Mouse (Mus musculus) right cerebral cortex, postnatal 4 days (tissue): ENCODE measurements around the gene Smim4.

Experiments
- DNase-seq: peaks from one replicate; pipeline ENCODE4 v3.0.0-alpha.2; 2022

Smim4 gene

DNA sequence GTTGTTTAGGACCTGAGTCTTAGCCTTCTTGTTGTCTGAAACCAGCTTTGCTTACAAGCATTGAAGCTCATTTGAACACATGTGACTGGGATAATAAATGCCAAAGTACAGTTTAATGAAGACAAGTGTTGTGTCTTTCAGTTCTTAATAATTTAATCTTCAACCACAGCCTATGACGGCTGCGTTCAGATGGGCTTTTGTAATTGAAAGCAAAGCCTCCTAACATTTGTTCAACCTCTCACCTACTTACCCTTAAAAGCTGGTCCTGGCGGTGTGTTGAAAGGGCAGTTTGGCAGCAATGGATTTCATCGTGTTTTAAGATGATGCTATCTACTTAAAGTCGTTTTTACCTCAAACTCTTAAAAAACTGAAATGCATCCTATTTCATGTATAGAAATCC is 16.6 kb downstream of the Smim4 start:
- no peak for DNase-seq

DNA sequence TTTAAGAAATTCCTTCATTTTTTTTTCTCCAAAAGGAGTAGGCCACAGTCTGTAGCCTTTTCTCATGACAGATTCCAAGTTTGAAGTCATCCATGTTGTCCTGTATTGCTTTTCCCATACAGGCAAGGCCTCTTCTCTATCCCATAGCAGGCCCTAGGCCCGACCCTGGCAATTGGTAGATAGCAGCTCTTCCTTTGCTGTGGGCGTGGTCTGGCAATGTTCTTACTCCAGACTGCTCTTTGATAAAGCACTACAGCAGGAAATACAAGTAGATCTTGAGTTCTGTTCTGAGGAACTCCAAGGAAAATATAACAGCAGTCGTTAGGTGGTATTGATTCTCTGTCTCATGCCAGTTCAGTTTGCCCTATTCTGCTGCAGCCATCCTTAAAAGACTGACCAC is 18.1 kb downstream of the Smim4 start:
- DNase-seq, result no peak

DNA sequence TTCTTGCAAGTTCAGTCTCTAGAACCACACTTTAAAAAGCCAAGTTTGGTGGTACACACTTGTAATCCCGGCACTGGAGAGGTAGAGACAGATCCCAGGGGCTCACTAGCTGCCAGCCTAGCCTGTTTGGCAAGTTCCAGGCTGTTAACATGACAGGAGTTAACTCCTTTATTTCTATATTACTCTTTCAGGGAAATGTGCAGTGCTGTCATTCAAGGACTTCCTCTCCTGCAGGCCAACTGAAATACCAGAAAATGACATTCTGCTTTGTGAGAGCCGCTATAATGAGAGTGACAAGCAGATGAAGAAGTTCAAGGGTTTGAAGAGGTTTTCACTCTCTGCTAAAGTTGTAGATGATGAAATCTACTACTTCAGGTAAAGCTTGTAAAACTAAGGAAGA is 23.6 kb downstream of the Smim4 start:
- DNase-seq, result no peak

DNA sequence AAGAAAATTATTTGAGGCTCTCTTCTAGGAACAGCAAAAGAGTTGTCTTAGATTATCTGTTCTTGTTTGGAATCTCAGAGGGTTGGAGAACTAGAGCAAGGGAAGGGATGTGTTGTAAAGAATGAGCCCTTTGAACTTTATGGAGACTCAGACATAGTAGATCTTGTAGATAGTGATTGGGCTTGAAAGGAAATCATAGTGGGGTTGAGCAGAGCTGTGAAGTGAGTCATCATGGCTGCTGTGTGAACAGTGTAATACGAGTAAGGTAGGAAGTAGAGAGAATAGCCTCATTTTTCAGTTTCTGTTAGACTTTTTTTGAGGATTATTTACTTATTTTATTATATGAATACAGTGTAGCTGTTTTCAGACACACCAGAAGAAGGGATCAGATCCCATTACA is 38.8 kb downstream of the Smim4 start:
- DNase-seq, result no peak

DNA sequence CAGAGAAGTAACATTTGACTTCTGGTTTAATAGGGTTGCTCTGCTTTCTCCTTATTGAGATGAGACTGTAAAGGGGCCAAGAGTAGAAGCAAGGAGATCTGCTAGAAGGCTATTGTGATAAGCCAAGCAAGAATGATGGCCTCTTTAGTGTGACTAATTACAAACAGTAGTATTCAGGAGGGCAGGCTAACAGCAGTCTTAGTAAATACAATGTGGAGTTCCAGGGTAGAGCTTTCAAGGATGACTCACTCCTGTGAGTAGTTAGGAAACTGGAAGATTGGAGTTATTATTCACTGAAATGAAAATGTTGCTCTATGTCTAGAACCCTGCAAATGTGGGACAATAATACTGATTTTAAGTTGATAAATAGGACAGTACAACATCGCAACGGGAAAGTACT is 40.2 kb downstream of the Smim4 start:
- no peak for DNase-seq

DNA sequence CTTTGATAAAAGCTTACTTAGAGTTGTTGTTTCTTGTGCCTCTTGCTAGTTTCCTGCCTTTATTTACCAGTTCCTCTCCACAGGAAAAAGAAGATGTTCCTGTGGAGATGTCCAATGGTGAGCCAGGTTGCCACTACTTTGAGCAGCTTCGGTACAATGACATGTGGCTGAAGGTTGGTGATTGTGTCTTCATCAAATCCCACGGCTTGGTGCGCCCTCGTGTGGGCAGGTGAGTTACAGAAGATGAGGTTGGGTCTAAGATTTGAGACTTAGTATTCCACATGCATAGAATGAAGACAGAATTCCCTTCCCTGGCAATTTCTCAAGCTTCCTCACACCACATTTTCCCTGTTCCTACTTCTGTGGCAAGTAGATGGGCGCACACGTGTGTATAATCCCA is 41.3 kb downstream of the Smim4 start:
- no peak for DNase-seq

DNA sequence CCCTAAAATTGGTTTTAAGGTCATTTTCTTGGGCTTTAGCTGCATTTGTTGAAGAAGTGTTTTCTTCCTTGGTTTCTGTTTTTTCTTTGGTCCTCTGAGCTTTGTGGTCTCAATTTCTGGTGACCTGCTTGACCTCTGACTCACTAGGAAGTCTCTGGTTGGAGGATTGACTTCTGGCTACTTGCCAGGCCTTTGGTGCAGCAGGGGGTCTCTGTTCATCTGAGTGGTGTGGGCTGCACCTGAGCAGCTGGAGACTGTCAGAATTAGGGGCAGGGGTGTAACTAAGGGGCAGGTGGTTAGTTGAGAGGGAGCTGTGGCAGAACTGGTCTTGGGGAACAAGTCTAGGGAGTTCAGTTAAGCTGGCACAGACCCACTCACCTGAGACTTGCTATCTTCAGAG is 47.6 kb downstream of the Smim4 start:
- DNase-seq, result no peak

DNA sequence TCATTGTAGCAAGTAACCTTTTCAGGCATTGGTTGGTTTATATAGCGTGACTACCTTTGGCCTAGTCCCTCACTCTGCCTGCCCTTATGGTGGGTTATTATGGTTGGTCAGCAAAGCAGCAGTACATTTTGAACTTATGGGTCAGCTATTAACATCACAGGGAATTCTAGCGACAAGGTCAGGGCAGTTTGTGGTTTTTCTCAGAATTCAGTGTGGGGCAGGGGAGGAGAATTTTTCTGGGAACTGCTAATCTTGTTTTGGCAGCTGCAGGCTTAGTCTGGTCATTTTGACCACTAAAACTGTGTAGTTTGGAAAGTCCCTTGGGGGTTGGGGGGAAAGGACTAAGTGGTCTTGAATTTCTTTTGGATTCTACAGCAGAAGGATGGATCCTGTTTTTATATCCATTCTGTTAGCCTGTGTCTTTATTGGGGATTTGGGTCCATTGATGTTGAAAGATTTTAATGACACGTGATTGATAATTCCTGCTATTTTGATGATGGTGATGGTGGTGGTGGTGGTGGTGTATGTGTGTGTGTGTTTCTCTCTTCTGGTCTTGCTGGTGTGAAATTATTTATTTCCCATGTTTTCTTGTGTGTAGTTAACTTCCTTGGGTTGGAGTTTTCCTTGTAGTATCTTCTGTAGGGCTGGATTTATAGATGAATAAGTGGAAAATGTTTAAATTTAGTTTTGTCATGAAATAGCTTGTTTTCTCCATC is 49.3 kb downstream of the Smim4 start:
- no peak for DNase-seq

DNA sequence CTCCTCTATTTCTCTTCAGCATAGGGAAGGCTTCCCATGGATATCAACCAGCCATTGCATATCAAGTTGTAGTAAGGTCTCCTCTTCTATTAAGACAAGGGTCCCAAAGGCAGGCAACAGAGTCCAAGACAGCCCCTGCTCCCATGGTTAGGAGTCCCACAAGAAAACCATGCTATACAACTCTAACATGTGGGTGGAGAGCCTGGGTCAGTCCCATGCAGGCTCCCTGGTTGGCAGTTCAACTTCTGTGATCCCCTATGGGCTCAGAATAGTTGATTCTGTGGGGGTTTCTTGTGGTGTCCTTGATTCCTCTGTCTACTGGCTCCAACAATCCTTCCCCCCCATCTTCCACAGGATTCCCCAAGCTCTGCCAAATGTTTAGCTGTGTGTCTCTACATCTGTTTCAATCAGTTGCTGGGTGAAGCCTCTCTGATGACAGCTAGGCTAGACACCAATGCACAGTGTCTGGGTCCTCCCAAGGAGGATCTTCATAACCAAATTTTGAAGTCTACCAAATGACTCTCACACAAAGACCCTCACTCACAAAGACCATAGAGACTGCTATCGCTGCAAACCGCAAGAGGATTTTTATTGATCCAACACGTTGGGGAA is 50.1 kb downstream of the Smim4 start:
- DNase-seq, result no peak

DNA sequence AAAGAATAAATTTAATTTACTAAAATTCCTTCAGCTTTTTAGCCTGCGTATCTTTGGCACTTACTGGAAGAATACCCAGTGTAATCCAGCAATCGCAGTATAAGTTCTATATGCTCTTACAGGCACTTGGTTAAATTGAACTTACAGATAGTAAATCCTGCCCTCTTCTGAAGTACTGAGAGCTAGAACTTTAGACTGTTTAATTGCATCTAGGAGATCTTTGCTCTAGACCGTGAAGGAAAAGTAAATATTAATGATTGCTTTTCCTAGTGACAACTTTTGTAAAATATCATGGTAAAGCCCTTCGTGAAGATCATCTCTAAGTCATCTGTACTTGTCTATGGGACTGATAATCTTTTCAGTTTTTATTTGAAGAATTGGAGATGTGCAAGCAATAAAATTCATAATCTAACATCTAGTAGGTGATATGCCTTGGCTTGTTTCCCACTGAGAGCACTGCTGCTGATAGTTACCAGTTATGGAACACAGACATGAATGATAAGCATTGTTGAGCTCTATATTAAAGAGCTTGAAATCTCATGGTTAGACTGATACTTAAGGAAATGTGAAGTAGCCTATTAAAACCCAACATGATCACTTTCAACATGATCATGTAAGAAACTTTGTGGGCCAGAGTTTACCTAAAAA is 59.5 kb downstream of the Smim4 start:
- DNase-seq, result no peak

DNA sequence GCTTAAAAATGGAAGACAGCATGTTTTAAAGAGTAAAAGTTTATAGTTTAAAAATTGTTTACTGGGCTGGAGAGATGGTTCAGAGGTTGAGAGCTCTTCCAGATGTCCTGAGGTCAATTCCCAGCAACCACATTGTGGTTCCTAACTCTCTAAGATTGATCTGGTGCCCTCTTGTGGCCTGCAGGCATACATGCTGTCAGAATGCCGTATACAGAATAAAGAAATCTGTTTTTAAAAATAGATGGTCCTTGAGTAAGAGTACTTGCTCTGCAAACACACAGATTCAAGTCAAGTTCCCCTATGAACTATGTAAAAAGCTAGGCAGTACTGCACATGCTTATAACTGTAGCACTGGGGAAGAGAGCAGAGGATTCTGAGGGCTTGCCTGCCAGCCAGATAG is 66.5 kb downstream of the Smim4 start:
- no peak for DNase-seq

DNA sequence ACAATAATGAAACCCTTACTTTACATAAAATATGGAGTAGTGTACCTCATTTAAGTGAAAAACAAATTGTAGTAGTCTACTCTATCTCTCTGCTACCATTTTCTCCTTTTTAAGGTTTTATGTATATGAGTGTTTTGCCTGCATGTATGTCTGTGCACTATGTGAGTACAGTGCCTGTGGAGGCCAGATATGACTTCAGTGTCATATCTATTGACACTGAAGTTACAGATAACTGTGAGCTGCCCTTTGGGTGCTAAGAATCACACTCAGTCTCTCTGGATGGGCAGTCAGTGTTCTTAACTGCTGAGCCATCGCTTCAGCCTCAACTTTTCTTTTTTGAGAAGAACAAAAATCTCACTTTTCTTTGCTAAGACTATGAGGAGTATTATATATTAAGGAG is 82.9 kb downstream of the Smim4 start:
- no peak for DNase-seq

DNA sequence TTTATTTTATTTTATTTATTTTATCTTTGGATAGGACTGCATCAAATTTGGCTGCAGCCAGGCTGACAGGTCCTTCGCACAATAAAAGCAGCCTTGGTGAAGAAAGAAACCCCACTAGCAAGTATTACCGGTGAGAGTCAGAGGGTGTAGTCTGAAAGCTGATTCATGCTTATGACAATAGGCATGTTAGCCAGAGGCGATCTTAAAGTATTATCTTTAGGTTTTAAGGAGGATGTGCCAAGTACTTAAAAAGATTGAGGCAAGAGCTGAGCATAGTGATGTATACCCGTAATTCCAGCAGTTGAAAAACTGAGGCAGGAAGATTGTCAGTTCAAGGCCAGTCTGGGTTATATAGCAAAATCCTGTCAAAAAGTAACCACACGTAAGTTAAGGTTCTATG is 83.5 kb downstream of the Smim4 start:
- no peak for DNase-seq
